Mouse (Mus musculus) C2C12 (cell line): ENCODE measurements around the gene Kcnma1.

Source experiments
- CEBPB ChIP-seq: IDR thresholded peaks from one replicate; pipeline ENCODE4 v1.6.1; 2011; ENCODE audit warnings: low read depth, mild to moderate bottlenecking, control low read depth, moderate library complexity
- CTCF ChIP-seq: IDR thresholded peaks from one replicate; pipeline ENCODE4 v1.5.1; 2011; ENCODE audit not compliant: control insufficient read depth, insufficient read depth, insufficient read length
- FOSL1 ChIP-seq: IDR thresholded peaks from one replicate; pipeline ENCODE4 v1.8.0; 2011; ENCODE audit warnings: mild to moderate bottlenecking, low read length; ENCODE audit not compliant: poor library complexity, insufficient read depth, severe bottlenecking
- MAX ChIP-seq: IDR thresholded peaks from one replicate; pipeline ENCODE4 v1.6.1; 2011; ENCODE audit warnings: mild to moderate bottlenecking, control low read depth
- MYOG ChIP-seq: IDR thresholded peaks from one replicate; pipeline ENCODE4 v1.6.1; 2011; ENCODE audit not compliant: control insufficient read depth, insufficient read length; ENCODE audit errors: extremely low read depth
- USF1 ChIP-seq: IDR thresholded peaks from one replicate; pipeline ENCODE4 v1.6.1; 2011; ENCODE audit warnings: low read depth, mild to moderate bottlenecking, control low read depth, moderate library complexity

DNA sequence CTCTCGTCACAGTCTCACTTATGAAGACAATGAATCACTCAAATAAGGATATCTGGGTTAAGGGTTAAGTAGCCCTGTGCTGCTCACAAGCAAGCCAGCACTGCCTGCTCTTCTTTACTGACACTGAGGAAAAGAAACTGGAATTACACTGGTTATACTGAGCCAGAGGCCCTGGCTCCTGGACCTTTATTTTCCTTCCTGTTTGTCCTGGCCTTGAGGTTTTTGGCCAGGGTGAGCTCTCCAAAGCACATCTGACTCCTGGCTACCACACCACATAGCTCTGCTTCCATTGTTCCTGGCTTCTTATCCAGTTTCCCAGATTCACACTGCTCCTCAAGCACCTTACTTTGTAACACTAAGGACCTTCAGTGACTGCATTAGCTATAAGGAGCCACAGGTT is 242.5 kb downstream of the Kcnma1 start:
- no peak for TF ChIP-seq CTCF
- TF ChIP-seq CEBPB = no peak
- no peak for TF ChIP-seq MAX
- TF ChIP-seq USF1 = no peak
- no peak for TF ChIP-seq MYOG
- TF ChIP-seq FOSL1 = no peak
